Mouse (Mus musculus) heart, embryonic 16.5 days (tissue): ENCODE measurements at regions not wholly inside any gene's neighbourhood (a gene's known extent, or its start where the extent isn't known, plus 50 kb on each side); places are given as distances from the start of the nearest gene placed in this dataset.

Source experiments
- ATAC-seq: fragments of 200-750 bp; cut with Nextera tagmentation; replicated peaks from 2 replicates; pipeline ENCODE4 v1.8.0; 2017; ENCODE audit warnings: moderate number of reproducible peaks; ENCODE audit not compliant: insufficient read depth, low FRiP score; ENCODE audit errors: extremely low read depth
- H3K27ac ChIP-seq: fragments of 300-500 bp; sonication (generic); 2 replicates; pipeline ENCODE4 v1.5.1; 2014; ENCODE audit warnings: mild to moderate bottlenecking, low read length, control low read depth, moderate library complexity
- H3K27me3 ChIP-seq: fragments of 300-500 bp; sonication (generic); 2 replicates; pipeline ENCODE4 v1.6.1; 2014; ENCODE audit warnings: low read length, mixed read lengths; ENCODE audit not compliant: control insufficient read depth, insufficient read depth
- H3K36me3 ChIP-seq: fragments of 300-500 bp; sonication (generic); 2 replicates; pipeline ENCODE4 v1.6.1; 2014; ENCODE audit not compliant: control insufficient read depth, insufficient read depth
- H3K4me1 ChIP-seq: fragments of 300-500 bp; sonication (generic); 2 replicates; pipeline ENCODE4 v1.6.1; 2014; ENCODE audit warnings: low read length, mixed read lengths; ENCODE audit not compliant: control insufficient read depth, insufficient read depth
- H3K4me2 ChIP-seq: fragments of 300-500 bp; sonication (generic); 2 replicates; pipeline ENCODE4 v1.6.1; 2014; ENCODE audit warnings: low read depth, mild to moderate bottlenecking, control low read depth, low read length
- H3K4me3 ChIP-seq: fragments of 300-500 bp; sonication (generic); 2 replicates; pipeline ENCODE4 v1.5.1; 2014; ENCODE audit warnings: mild to moderate bottlenecking, control low read depth, low read length
- H3K9ac ChIP-seq: fragments of 300-500 bp; sonication (generic); 2 replicates; pipeline ENCODE4 v1.6.1; 2014; ENCODE audit warnings: low read length, control low read depth
- H3K9me3 ChIP-seq: fragments of 300-500 bp; sonication (generic); replicated peaks from 2 replicates; pipeline ENCODE4 v1.6.1; 2016; ENCODE audit warnings: low read length; ENCODE audit not compliant: control insufficient read depth
- WGBS: fragments of 180-500 bp; shearing (Covaris S2); extraction: QIAGEN DNeasy Blood & Tissue Kit; methylation state at CpG from one replicate; pipeline ENCODE4 v1.1.7; 2014; 5-methylcytosine and 5-hydroxymethylcytosine counted together

DNA sequence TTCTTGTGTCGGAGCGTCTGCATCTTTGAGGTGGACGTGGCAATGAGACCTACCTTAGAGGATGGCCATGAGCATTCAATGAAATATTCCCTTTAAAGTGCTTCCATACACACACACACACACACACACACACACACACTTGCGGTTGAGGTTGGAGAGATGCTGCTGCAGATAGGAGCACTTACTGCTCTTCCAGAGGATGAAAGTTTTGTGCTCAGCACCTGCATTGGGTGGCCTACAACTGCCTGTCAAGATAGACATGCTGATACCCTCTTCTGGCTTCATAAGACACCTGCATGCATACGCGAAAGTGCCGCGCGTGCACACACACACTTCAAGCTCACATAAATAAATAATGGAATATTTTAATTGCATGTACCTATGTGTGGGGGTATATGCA lies 111.5 kb upstream of the Pja1 start:
- Histone ChIP-seq H3K4me3 (no peak overlapping the region), H3K9ac (no peak overlapping the region), H3K27ac (no peak overlapping the region), H3K4me2 (no peak overlapping the region), H3K36me3 (no peaks in the 10 kb centered on the region), H3K4me1 (no peaks in the 10 kb centered on the region), H3K9me3 (0 out of 2 replicates have a peak, but pooled peaks cover 2% of the 10 kb centered on the region), H3K27me3 (peaks cover 2% of the 10 kb centered on the region; the same call in 1 of the 2 replicates)
- WGBS, result 91% methylated on average over 9 of the region's 9 CpGs
- ATAC-seq, result no peak

DNA sequence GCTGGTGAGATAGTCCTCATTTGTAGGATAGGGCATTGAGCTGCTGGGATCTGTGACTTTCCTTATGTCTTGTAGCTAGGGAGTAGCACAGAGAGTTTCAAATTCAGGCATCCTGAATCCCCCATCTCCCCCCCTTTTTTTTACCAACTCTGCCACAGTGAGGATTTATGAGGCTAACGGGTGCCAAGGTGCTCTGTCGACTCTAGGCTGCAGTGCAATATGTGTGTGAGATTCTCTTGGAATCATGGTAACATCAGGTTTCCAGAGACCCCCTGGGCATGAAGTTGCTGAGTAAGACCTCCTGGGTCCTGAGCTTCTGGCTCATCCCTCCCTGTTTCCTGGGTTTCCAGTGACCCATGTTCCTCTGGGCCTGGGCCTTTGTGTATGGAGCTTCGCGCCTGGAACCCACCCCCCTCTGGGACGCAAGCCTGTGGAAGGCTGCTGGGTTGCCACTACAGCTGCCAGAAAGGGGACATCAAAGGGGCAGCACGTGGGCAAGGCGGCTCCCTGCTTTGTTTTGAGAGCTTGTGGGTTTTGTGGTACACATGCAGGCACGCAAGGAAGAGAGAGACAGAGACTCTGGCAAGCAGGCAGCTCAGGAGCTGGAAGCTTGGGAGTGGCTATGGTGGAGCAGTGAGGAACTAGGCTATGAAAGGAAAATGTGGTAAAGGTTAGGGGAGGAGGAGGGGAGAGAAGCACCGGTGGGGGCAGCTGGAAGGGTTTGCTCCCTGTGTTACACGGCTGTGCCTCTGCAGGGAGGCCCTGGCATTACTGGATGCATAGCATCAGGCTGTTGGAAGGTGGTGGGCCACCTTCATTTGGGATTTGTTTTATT lies 110.8 kb upstream of the Pja1 start:
- no peak overlapping the region for H3K27ac ChIP-seq

DNA sequence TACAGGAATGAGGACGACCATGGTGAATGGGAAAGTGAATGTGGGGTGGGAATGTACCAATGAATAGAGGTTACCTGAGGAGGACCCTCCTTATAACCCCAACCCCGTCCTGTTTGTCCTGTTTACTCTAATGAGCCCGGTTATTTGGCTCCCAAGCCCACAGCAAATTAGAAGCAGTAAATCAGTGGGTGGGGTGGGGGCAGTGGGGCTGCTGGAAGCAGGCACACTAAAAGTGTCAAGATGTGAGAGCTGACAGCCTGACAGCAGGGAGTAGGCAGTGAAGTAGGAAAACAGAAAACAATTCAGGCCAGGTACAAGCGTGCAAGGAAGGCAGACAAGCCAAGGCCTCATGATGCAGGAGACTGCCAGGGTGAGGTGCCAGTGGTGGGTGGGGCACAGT lies 108.1 kb upstream of the Pja1 start:
- Histone ChIP-seq H3K9me3 (no peaks in the 10 kb centered on the region), H3K4me1 (no peaks in the 10 kb centered on the region), H3K27me3 (peaks cover 7% of the 10 kb centered on the region), H3K9ac (no peak overlapping the region), H3K4me3 (no peak overlapping the region), H3K36me3 (no peaks in the 10 kb centered on the region), H3K27ac (no peak overlapping the region), H3K4me2 (no peak overlapping the region)
- no peak for ATAC-seq
- WGBS, result 64% methylated on average over 4 of the region's 4 CpGs

More for the DNA sequence above, 110.8 kb upstream of the Pja1 start:
- no peak overlapping the region for H3K4me2 ChIP-seq
- no peak overlapping the region for H3K9ac ChIP-seq
- H3K9me3 ChIP-seq, result 0 out of 2 replicates have a peak, but pooled peaks cover 2% of the 10 kb centered on the region
- ATAC-seq, result no peak
- H3K36me3 ChIP-seq, result no peaks in the 10 kb centered on the region
- 54% methylated on average over 10 of the region's 10 CpGs for WGBS
- no peak overlapping the region for H3K4me3 ChIP-seq
- H3K27me3 ChIP-seq, result peaks cover 2% of the 10 kb centered on the region; the same call in 1 of the 2 replicates
- no peaks in the 10 kb centered on the region for H3K4me1 ChIP-seq

DNA sequence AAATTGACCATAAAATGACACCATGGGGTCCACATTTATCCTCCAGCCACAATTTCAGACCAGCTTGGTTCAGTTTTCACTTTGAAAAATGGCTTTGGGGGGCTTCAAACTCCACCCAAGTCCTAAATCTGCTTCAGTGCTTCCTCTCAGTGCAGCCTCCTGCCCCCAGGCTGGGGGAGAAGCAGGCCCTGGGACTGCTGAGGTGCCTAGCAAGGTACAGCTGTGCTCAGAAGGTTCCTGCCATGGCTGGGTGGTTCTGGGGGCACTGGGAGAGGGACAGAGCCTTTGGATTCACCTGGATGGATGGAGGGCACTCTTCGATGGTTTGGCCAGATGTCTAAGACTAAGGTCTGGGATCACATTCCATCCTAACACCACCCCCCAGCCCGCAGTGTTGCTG lies 107.7 kb upstream of the Pja1 start:
- H3K4me1 ChIP-seq, result no peaks in the 10 kb centered on the region
- H3K9me3 ChIP-seq, result no peaks in the 10 kb centered on the region
- H3K4me3 ChIP-seq, result no peak overlapping the region
- no peak for ATAC-seq
- H3K9ac ChIP-seq, result no peak overlapping the region
- peaks cover 10% of the 10 kb centered on the region for H3K27me3 ChIP-seq
- H3K36me3 ChIP-seq, result no peaks in the 10 kb centered on the region
- H3K27ac ChIP-seq, result no peak overlapping the region
- H3K4me2 ChIP-seq, result no peak overlapping the region
- WGBS, result 71% methylated on average over 2 of the region's 2 CpGs

DNA sequence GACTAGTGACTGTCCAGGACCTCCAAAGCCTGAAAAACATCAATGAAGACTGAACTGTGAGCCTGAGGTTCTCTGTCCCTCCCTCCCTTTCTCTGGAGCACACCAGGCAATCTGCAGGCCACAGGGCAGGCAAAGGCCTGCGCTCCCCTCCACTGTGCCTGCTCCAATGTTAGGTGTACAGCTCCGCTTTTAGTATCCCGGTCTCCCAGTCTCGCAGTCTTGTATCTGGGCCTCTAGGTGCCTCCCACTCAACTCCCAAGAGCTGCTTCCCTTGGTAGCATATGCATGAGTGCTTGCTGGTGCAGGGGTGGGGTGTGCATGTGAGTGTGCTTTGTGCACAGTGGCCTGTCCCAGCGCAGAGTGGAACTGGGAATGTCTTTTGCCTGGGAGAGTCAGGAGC lies 104.0 kb upstream of the Pja1 start:
- H3K9ac ChIP-seq, result no peak overlapping the region
- H3K27ac ChIP-seq, result no peak overlapping the region
- H3K27me3 ChIP-seq, result peaks cover 14% of the 10 kb centered on the region
- no peak for ATAC-seq
- no peaks in the 10 kb centered on the region for H3K9me3 ChIP-seq
- no peak overlapping the region for H3K4me2 ChIP-seq
- H3K4me3 ChIP-seq, result no peak overlapping the region
- H3K36me3 ChIP-seq, result no peaks in the 10 kb centered on the region
- 31% methylated on average over 5 of the region's 5 CpGs for WGBS
- H3K4me1 ChIP-seq, result no peaks in the 10 kb centered on the region

DNA sequence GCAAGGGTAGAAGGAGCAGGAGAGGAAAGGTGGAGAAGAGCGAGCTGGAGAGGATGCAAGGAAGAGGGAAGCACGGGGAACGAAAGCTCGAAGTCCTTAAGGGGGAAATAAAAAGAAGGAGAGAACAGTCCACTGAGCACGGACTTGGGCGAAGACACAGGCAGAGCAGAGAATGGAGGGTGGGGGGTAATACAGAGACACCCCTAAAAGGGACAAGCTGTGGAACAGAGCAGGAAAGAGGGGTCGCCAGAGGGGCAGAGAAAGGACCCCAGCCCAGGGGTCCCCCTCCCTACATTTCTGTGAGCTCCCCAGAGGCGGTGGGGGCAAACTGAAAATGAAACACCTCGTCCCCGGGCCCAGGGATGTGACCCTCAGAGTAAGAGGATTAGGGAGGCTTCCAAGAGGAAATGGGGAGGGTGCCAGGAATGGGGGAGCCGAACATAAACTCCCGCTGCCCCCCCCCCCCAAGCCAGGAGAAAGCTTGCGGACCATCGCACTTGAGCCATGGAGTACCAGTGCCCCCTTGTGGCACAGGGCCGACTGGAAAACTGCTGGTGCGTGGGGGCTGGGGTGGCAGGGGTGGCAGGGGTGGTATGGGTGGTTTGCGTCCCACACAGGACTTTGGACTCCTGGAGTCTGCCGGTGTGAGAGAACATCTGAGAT lies 103.5 kb upstream of the Pja1 start:
- H3K27me3 ChIP-seq, result peaks cover 14% of the 10 kb centered on the region
- no peak for ATAC-seq
- H3K9ac ChIP-seq, result peak overlapping the region; percentile 67

DNA sequence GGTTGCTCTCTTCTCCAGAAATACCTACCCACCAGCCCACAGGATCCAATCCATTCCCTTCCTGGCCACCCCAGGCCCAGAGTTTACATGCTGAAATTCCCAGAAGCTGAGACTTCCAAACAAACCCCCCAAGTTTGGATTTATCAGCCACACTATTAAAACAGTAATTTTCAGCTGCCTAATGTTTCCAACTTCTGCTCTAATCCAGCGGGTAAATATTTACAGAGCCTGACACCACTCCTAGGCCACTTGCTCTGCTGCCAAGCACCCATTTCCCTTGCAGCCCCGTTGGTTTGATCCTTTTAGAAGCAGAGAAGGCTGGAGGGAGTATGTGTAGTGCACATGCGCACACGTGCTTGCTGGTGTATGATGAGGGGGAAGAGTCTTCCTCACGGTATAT lies 99.1 kb upstream of the Pja1 start:
- WGBS, result 65% methylated on average over 5 of the region's 5 CpGs
- H3K27me3 ChIP-seq, result peaks cover 28% of the 10 kb centered on the region

More for the DNA sequence above, 103.5 kb upstream of the Pja1 start:
- Histone ChIP-seq H3K36me3 (no peaks in the 10 kb centered on the region), H3K4me2 (peak overlapping the region; percentile 68), H3K9me3 (no peaks in the 10 kb centered on the region), H3K4me3 (peak overlapping the region; percentile 45), H3K4me1 (no peaks in the 10 kb centered on the region), H3K27ac (no peak overlapping the region)
- WGBS, result 31% methylated on average over 16 of the region's 18 CpGs

DNA sequence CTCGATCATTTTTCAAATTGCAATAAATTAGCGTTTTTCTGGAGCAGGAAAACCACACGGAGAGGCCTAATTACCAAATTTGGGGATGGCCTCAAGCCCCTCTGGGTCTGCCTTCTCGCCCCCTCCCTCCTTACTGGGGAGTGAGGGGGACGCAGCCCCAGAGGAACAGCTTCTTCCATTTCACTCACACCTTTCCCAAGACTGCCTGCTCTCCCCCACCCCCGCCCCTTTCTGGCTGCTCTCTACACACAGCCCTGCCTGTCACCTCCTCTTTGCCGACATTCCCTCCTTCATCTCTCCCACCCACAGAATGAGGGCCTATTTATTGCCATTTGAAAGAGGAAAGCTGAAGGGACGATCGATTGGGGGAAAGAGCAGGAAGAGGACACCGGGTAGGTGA lies 97.2 kb upstream of the Pja1 start:
- H3K4me1 ChIP-seq, result no peaks in the 10 kb centered on the region
- WGBS, result 26% methylated on average over 9 of the region's 10 CpGs
- H3K27me3 ChIP-seq, result peaks cover 24% of the 10 kb centered on the region
- H3K27ac ChIP-seq, result no peak overlapping the region
- H3K4me3 ChIP-seq, result no peak overlapping the region
- H3K36me3 ChIP-seq, result no peaks in the 10 kb centered on the region
- no peaks in the 10 kb centered on the region for H3K9me3 ChIP-seq
- no peak overlapping the region; the same call in 1 of the 2 replicates for H3K4me2 ChIP-seq
- no peak overlapping the region for H3K9ac ChIP-seq
- no peak for ATAC-seq

More for the DNA sequence above, 99.1 kb upstream of the Pja1 start:
- Histone ChIP-seq H3K9me3 (no peaks in the 10 kb centered on the region), H3K36me3 (no peaks in the 10 kb centered on the region), H3K4me1 (no peaks in the 10 kb centered on the region), H3K9ac (no peak overlapping the region), H3K4me2 (no peak overlapping the region), H3K27ac (no peak overlapping the region), H3K4me3 (no peak overlapping the region)
- ATAC-seq, result no peak
